Mouse (Mus musculus): ENCODE data around the gene Gm49416.

DNA sequence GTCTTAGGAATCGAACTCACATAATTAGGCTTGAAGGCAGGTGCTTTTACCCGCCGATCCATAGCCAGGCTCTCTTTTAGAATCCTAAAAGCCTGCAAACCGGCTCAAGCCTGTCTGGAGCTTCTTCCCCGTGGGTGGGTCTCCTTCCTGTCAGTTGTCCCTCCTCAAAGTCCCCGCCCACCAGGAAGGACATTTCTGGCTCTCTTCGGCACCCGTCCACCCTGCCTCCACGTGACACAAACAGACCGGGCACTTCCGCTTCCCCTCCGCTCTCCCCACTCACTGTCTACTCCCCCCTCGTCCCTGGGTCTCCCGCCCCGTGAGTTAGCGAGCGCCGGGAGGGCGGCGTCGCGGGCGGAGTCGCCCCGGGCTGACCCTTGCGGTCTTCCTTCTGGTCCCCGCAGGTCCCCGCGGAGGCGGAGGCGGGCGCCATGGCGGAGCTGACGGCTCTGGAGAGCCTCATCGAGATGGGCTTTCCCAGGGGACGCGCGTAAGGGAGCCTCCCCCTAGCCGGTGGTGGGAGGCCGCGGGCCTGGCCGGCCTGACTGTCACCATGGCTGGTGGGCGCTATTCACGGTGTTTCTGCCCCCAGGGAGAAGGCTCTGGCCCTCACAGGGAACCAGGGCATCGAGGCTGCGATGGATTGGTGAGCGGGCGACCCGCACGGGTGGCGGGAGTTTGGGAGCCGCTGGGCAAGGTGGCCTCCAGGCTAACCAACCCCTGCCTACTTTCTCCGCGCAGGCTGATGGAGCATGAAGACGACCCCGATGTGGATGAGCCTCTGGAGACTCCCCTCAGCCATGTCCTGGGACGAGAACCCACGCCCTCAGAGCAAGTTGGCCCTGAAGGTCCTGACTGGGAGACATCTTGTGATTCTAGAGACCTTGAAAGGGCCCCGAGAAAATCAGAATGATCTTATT lies 17.2 kb upstream of the Gm49416 start, which contains the start of gene Ubxn1:
- TF ChIP-seq MAX (IDR thresholded peaks at IDR 0.05): peak; percentile 57
- no peak for TF ChIP-seq CTCF (IDR thresholded peaks at IDR 0.05; ENCODE audit: control insufficient read depth, insufficient read depth, insufficient read length)
- TF ChIP-seq USF1 (IDR thresholded peaks at IDR 0.05; ENCODE audit: low read depth): peak; percentile 100
- TF ChIP-seq MYOG (IDR thresholded peaks at IDR 0.05; ENCODE audit: control insufficient read depth, extremely low read depth, insufficient read length): no peak
- TF ChIP-seq MYOD1 (IDR thresholded peaks at IDR 0.05; ENCODE audit: control insufficient read depth, insufficient read length, low read depth): no peak
- no peak for TF ChIP-seq FOSL1 (IDR thresholded peaks at IDR 0.05; ENCODE audit: insufficient read depth, low read length, poor library complexity, severe bottlenecking)
- no peak for TF ChIP-seq CEBPB (IDR thresholded peaks at IDR 0.05; ENCODE audit: low read depth)

All from C2C12 (cell line).